Mouse (Mus musculus): ENCODE measurements at regions not wholly inside any gene's neighbourhood (a gene's known extent, or its start where the extent isn't known, plus 50 kb on each side); places are given as distances from the start of the nearest gene placed in this dataset.

GRCm38 (mm10) chr8:109417971-109418370 lies 75.9 kb upstream of the Pmfbp1 start:
- H3K27me3 ChIP-seq (ENCODE audit: control insufficient read depth, insufficient read depth, low read length) = no peaks in the 10 kb centered on the region
- no peak overlapping the region for H3K4me3 ChIP-seq (ENCODE audit: low read depth, low read length)
- peaks cover 8% of the 10 kb centered on the region; the same call in 1 of the 2 replicates for H3K4me1 ChIP-seq (ENCODE audit: control insufficient read depth, insufficient read depth, low read length)
- H3K4me2 ChIP-seq = no peak overlapping the region
- H3K9me3 ChIP-seq (ENCODE audit: control insufficient read depth, low read length) = no peaks in the 10 kb centered on the region
- WGBS = 63% methylated on average over 12 of the region's 12 CpGs
- ATAC-seq (ENCODE audit: low FRiP score) (no peak), DNase-seq (ENCODE audit: low spot score, missing footprints) (peak; percentile 82)
- H3K27ac ChIP-seq (ENCODE audit: low read depth, low read length) = no peak overlapping the region; the same call in 1 of the 2 replicates
- H3K36me3 ChIP-seq (ENCODE audit: control insufficient read depth, insufficient read depth, low read length) = no peaks in the 10 kb centered on the region
- no peak overlapping the region for H3K9ac ChIP-seq (ENCODE audit: low read length)

- 51% methylated on average over 4 of the region's 4 CpGs for WGBS
Measured at GRCm38 (mm10) chr8:109419029-109419596, 74.7 kb upstream of the Pmfbp1 start.

GRCm38 (mm10) chr8:109424004-109424403 lies 69.8 kb upstream of the Pmfbp1 start:
- Histone ChIP-seq H3K36me3 (ENCODE audit: control insufficient read depth, insufficient read depth, low read length) (no peaks in the 10 kb centered on the region), H3K4me1 (ENCODE audit: control insufficient read depth, insufficient read depth, low read length) (peaks cover 3% of the 10 kb centered on the region; the same call in 1 of the 2 replicates), H3K9me3 (ENCODE audit: control insufficient read depth, low read length) (no peaks in the 10 kb centered on the region), H3K4me2 (no peak overlapping the region), H3K4me3 (ENCODE audit: low read depth, low read length) (no peak overlapping the region), H3K9ac (ENCODE audit: low read length) (no peak overlapping the region), H3K27me3 (ENCODE audit: control insufficient read depth, insufficient read depth, low read length) (no peaks in the 10 kb centered on the region), H3K27ac (ENCODE audit: low read depth, low read length) (no peak overlapping the region)
- DNase-seq (ENCODE audit: low spot score, missing footprints) (no peak), ATAC-seq (ENCODE audit: low FRiP score) (no peak)
- WGBS = 83% methylated on average over 5 of the region's 5 CpGs

More at GRCm38 (mm10) chr8:109419029-109419596, 74.7 kb upstream of the Pmfbp1 start:
- Histone ChIP-seq H3K27me3 (ENCODE audit: control insufficient read depth, insufficient read depth, low read length) (no peaks in the 10 kb centered on the region), H3K9ac (ENCODE audit: low read length) (no peak overlapping the region), H3K36me3 (ENCODE audit: control insufficient read depth, insufficient read depth, low read length) (no peaks in the 10 kb centered on the region), H3K9me3 (ENCODE audit: control insufficient read depth, low read length) (no peaks in the 10 kb centered on the region), H3K4me2 (no peak overlapping the region), H3K4me1 (ENCODE audit: control insufficient read depth, insufficient read depth, low read length) (peaks cover 8% of the 10 kb centered on the region; the same call in 1 of the 2 replicates), H3K27ac (ENCODE audit: low read depth, low read length) (no peak overlapping the region), H3K4me3 (ENCODE audit: low read depth, low read length) (no peak overlapping the region)
- DNase-seq (ENCODE audit: low spot score, missing footprints) (peak; percentile 81), ATAC-seq (ENCODE audit: low FRiP score) (no peak)

- Histone ChIP-seq H3K27ac (ENCODE audit: low read depth, low read length) (no peak overlapping the region), H3K27me3 (ENCODE audit: control insufficient read depth, insufficient read depth, low read length) (no peaks in the 10 kb centered on the region), H3K4me3 (ENCODE audit: low read depth, low read length) (no peak overlapping the region), H3K9ac (ENCODE audit: low read length) (no peak overlapping the region), H3K9me3 (ENCODE audit: control insufficient read depth, low read length) (no peaks in the 10 kb centered on the region), H3K4me2 (no peak overlapping the region), H3K36me3 (ENCODE audit: control insufficient read depth, insufficient read depth, low read length) (no peaks in the 10 kb centered on the region), H3K4me1 (ENCODE audit: control insufficient read depth, insufficient read depth, low read length) (no peaks in the 10 kb centered on the region)
- no peak for ATAC-seq (ENCODE audit: low FRiP score)
- WGBS = 91% methylated on average over 9 of the region's 9 CpGs
- DNase-seq (ENCODE audit: low spot score, missing footprints) = peak; percentile 67
Measured at GRCm38 (mm10) chr8:109428551-109428950, 65.3 kb upstream of the Pmfbp1 start.

GRCm38 (mm10) chr8:109434538-109434937 lies 59.3 kb upstream of the Pmfbp1 start:
- WGBS = 88% methylated on average over 12 of the region's 12 CpGs

GRCm38 (mm10) chr8:109436056-109436455 lies 57.8 kb upstream of the Pmfbp1 start:
- H3K4me2 ChIP-seq = no peak overlapping the region
- H3K4me3 ChIP-seq (ENCODE audit: low read depth, low read length) = no peak overlapping the region
- H3K4me1 ChIP-seq (ENCODE audit: control insufficient read depth, insufficient read depth, low read length) = peaks cover 8% of the 10 kb centered on the region
- DNase-seq (ENCODE audit: low spot score, missing footprints) = peak; percentile 84
- H3K9me3 ChIP-seq (ENCODE audit: control insufficient read depth, low read length) = no peaks in the 10 kb centered on the region; the same call in 1 of the 2 replicates
- ATAC-seq (ENCODE audit: low FRiP score) = no peak
- 95% methylated on average over 4 of the region's 4 CpGs for WGBS
- H3K36me3 ChIP-seq (ENCODE audit: control insufficient read depth, insufficient read depth, low read length) = no peaks in the 10 kb centered on the region
- H3K27me3 ChIP-seq (ENCODE audit: control insufficient read depth, insufficient read depth, low read length) = no peaks in the 10 kb centered on the region
- no peak overlapping the region for H3K9ac ChIP-seq (ENCODE audit: low read length)
- peak overlapping the region; percentile 55 for H3K27ac ChIP-seq (ENCODE audit: low read depth, low read length)

More at GRCm38 (mm10) chr8:109434538-109434937, 59.3 kb upstream of the Pmfbp1 start:
- Histone ChIP-seq H3K4me1 (ENCODE audit: control insufficient read depth, insufficient read depth, low read length) (peaks cover 8% of the 10 kb centered on the region), H3K9me3 (ENCODE audit: control insufficient read depth, low read length) (no peaks in the 10 kb centered on the region; the same call in 1 of the 2 replicates), H3K9ac (ENCODE audit: low read length) (no peak overlapping the region), H3K4me2 (no peak overlapping the region), H3K36me3 (ENCODE audit: control insufficient read depth, insufficient read depth, low read length) (no peaks in the 10 kb centered on the region), H3K4me3 (ENCODE audit: low read depth, low read length) (no peak overlapping the region), H3K27me3 (ENCODE audit: control insufficient read depth, insufficient read depth, low read length) (no peaks in the 10 kb centered on the region), H3K27ac (ENCODE audit: low read depth, low read length) (no peak overlapping the region)
- DNase-seq (ENCODE audit: low spot score, missing footprints) (peak; percentile 72), ATAC-seq (ENCODE audit: low FRiP score) (no peak)

GRCm38 (mm10) chr8:109436830-109437567 lies 56.8 kb upstream of the Pmfbp1 start:
- Histone ChIP-seq H3K36me3 (ENCODE audit: control insufficient read depth, insufficient read depth, low read length) (no peaks in the 10 kb centered on the region), H3K4me3 (ENCODE audit: low read depth, low read length) (no peak overlapping the region), H3K27ac (ENCODE audit: low read depth, low read length) (peak overlapping the region; percentile 55), H3K9me3 (ENCODE audit: control insufficient read depth, low read length) (no peaks in the 10 kb centered on the region; the same call in 1 of the 2 replicates), H3K27me3 (ENCODE audit: control insufficient read depth, insufficient read depth, low read length) (no peaks in the 10 kb centered on the region), H3K4me2 (peak overlapping the region; percentile 23), H3K9ac (ENCODE audit: low read length) (peak overlapping the region; percentile 65), H3K4me1 (ENCODE audit: control insufficient read depth, insufficient read depth, low read length) (peaks cover 8% of the 10 kb centered on the region)
- 20% methylated on average over 19 of the region's 19 CpGs for WGBS
- peak; percentile 92 for ATAC-seq (ENCODE audit: low FRiP score)
- peak; percentile 98 for DNase-seq (ENCODE audit: low spot score, missing footprints)

- DNase-seq (ENCODE audit: low spot score, missing footprints) = peak; percentile 54
- Histone ChIP-seq H3K36me3 (ENCODE audit: control insufficient read depth, insufficient read depth, low read length) (no peaks in the 10 kb centered on the region), H3K4me2 (no peak overlapping the region), H3K27ac (ENCODE audit: low read depth, low read length) (no peak overlapping the region), H3K4me3 (ENCODE audit: low read depth, low read length) (no peak overlapping the region), H3K9me3 (ENCODE audit: control insufficient read depth, low read length) (no peaks in the 10 kb centered on the region; the same call in 1 of the 2 replicates), H3K9ac (ENCODE audit: low read length) (no peak overlapping the region), H3K4me1 (ENCODE audit: control insufficient read depth, insufficient read depth, low read length) (peaks cover 8% of the 10 kb centered on the region), H3K27me3 (ENCODE audit: control insufficient read depth, insufficient read depth, low read length) (no peaks in the 10 kb centered on the region)
- WGBS = 94% methylated on average over 7 of the region's 7 CpGs
- ATAC-seq (ENCODE audit: low FRiP score) = no peak
Measured at GRCm38 (mm10) chr8:109438531-109438930, 55.3 kb upstream of the Pmfbp1 start.

Data from midbrain, embryonic 11.5 days (tissue).